Mouse (Mus musculus) heart, embryonic 16.5 days (tissue): ENCODE measurements around the gene Mettl8. TPM values are rescaled to one million over a fixed set of nuclear protein-coding genes. Genes with fewer than 3 reads are reported as not detected.
A peak's percentile ranks its signal among the peaks of the same experiment; 100 is the strongest.

Source experiments
- ATAC-seq: fragments of 200-750 bp; cut with Nextera tagmentation; replicated peaks from 2 replicates; pipeline ENCODE4 v1.8.0; 2017; ENCODE audit warnings: moderate number of reproducible peaks; ENCODE audit not compliant: insufficient read depth, low FRiP score; ENCODE audit errors: extremely low read depth
- H3K27ac ChIP-seq: fragments of 300-500 bp; sonication (generic); 2 replicates; pipeline ENCODE4 v1.5.1; 2014; ENCODE audit warnings: mild to moderate bottlenecking, low read length, control low read depth, moderate library complexity
- H3K27me3 ChIP-seq: fragments of 300-500 bp; sonication (generic); 2 replicates; pipeline ENCODE4 v1.6.1; 2014; ENCODE audit warnings: low read length, mixed read lengths; ENCODE audit not compliant: control insufficient read depth, insufficient read depth
- H3K36me3 ChIP-seq: fragments of 300-500 bp; sonication (generic); 2 replicates; pipeline ENCODE4 v1.6.1; 2014; ENCODE audit not compliant: control insufficient read depth, insufficient read depth
- H3K4me1 ChIP-seq: fragments of 300-500 bp; sonication (generic); 2 replicates; pipeline ENCODE4 v1.6.1; 2014; ENCODE audit warnings: low read length, mixed read lengths; ENCODE audit not compliant: control insufficient read depth, insufficient read depth
- H3K4me2 ChIP-seq: fragments of 300-500 bp; sonication (generic); 2 replicates; pipeline ENCODE4 v1.6.1; 2014; ENCODE audit warnings: low read depth, mild to moderate bottlenecking, control low read depth, low read length
- H3K4me3 ChIP-seq: fragments of 300-500 bp; sonication (generic); 2 replicates; pipeline ENCODE4 v1.5.1; 2014; ENCODE audit warnings: mild to moderate bottlenecking, control low read depth, low read length
- H3K9ac ChIP-seq: fragments of 300-500 bp; sonication (generic); 2 replicates; pipeline ENCODE4 v1.6.1; 2014; ENCODE audit warnings: low read length, control low read depth
- H3K9me3 ChIP-seq: fragments of 300-500 bp; sonication (generic); replicated peaks from 2 replicates; pipeline ENCODE4 v1.6.1; 2016; ENCODE audit warnings: low read length; ENCODE audit not compliant: control insufficient read depth
- WGBS: fragments of 180-500 bp; shearing (Covaris S2); extraction: QIAGEN DNeasy Blood & Tissue Kit; methylation state at CpG from one replicate; pipeline ENCODE4 v1.1.7; 2014; 5-methylcytosine and 5-hydroxymethylcytosine counted together
- polyA plus RNA-seq: library from polyadenylated mRNA; unstranded; fragments of >200 nt; fragmentation: Nextera tagmentation; extraction: Ambion mirVana; gene quantifications from 2 replicates; pipeline ENCODE4 v1.2.1, GENCODE M21; 2015

The Mettl8 gene
- polyA plus RNA-seq, 1 experiment from 2014 or later, result 15.1 TPM

DNA sequence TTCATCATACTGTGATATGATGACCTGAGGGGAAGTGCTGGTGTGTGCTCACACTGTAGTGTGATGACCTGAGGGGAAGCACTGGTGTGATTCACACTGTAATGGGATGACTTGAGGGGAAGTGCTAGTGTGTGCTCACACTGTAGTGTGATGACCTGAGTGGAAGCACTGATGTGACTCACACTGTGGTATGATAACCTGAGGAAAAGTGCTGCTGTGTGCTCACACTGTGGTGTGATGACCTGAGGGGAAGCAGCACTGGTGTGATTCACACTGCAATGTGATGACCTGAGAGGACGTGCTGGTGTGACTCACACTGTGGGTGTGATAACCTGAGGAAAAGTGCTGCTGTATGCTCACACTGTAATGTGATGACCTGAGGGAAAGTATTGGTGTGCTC is 52.9 kb downstream of the Mettl8 start:
- H3K4me1 ChIP-seq, result peaks cover 7% of the 10 kb centered on the region; the same call in 1 of the 2 replicates
- no peak overlapping the region for H3K9ac ChIP-seq
- ATAC-seq, result no peak
- no peak overlapping the region for H3K4me3 ChIP-seq
- 0 out of 2 replicates have a peak, but pooled peaks cover 2% of the 10 kb centered on the region for H3K9me3 ChIP-seq
- no peak overlapping the region for H3K27ac ChIP-seq
- no peak overlapping the region for H3K4me2 ChIP-seq
- WGBS, result 62% methylated on average over 1 of the region's 1 CpGs
- no peaks in the 10 kb centered on the region for H3K36me3 ChIP-seq
- no peaks in the 10 kb centered on the region for H3K27me3 ChIP-seq

DNA sequence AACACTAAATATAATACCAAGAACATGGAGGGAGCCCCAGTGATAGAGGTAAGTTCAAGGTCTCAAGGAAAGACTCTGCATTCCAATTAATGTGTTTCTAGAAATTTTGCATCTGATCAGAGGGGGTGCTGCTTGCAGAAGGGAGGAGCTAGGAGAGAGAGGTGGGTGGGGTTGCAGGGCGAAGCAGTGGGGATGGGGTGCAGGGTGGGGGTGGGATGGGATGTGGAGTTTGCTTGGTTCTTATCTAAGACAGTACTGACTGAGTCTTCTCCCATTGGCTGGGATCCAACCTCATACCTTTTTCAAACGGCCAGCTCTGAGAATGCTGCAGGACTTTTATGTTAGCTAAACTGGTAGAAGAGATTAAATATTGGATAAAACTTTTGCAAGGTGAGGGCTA is 56.6 kb downstream of the Mettl8 start:
- H3K4me2 ChIP-seq, result no peak overlapping the region
- H3K27ac ChIP-seq, result no peak overlapping the region
- H3K36me3 ChIP-seq, result no peaks in the 10 kb centered on the region
- no peak overlapping the region for H3K9ac ChIP-seq
- no peaks in the 10 kb centered on the region for H3K4me1 ChIP-seq
- 41% methylated on average over 2 of the region's 2 CpGs for WGBS
- no peak for ATAC-seq
- H3K4me3 ChIP-seq, result no peak overlapping the region
- H3K27me3 ChIP-seq, result no peaks in the 10 kb centered on the region
- H3K9me3 ChIP-seq, result no peaks in the 10 kb centered on the region

DNA sequence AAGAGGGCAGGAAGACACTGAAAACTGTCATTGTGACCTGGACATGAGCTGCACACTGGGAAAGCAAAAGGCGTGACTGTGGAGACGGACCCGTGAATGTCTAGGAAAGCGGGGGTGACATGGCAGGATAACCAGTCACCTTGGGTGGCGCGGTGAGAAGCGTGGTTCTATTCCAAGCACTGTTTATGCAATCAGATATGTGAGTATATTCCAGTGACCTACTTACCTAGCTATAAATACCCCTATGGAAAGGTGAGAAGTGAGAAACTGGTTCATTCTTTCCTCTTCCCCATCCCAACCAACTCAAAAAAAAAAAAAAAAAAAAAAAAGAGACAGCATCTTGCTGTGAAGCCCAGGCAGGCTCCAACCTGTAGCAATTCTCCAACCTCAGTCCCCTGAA is 58.9 kb downstream of the Mettl8 start:
- ATAC-seq, result no peak
- Histone ChIP-seq H3K9me3 (no peaks in the 10 kb centered on the region), H3K4me3 (no peak overlapping the region), H3K36me3 (no peaks in the 10 kb centered on the region), H3K9ac (no peak overlapping the region), H3K27me3 (no peaks in the 10 kb centered on the region), H3K27ac (peak overlapping the region; percentile 15; the same call in 1 of the 2 replicates), H3K4me2 (no peak overlapping the region), H3K4me1 (no peaks in the 10 kb centered on the region)
- WGBS, result 65% methylated on average over 7 of the region's 7 CpGs

DNA sequence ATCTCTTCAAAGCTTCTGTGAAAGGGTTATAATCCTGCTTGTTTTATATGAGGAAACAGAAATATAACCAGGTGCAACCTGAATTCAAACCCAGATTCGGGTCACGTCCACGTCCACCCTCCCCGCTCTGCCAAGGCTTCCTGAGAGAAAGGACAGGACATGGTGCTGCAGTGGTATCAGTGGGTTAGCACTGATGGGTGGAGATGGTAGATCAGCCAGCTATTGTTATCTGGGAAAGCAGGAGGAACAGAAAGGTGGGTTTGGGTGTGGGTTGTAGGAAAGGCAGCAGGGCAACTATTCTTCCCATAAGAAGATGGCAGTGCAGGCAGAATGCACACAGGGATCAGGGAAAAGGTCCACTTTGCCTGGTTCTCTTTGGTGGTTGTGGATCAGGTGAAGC is 59.5 kb downstream of the Mettl8 start:
- 96% methylated on average over 4 of the region's 4 CpGs for WGBS
- no peak for ATAC-seq
- H3K36me3 ChIP-seq, result no peaks in the 10 kb centered on the region
- H3K4me3 ChIP-seq, result no peak overlapping the region
- H3K4me1 ChIP-seq, result no peaks in the 10 kb centered on the region
- no peaks in the 10 kb centered on the region for H3K27me3 ChIP-seq
- H3K4me2 ChIP-seq, result no peak overlapping the region
- H3K9me3 ChIP-seq, result no peaks in the 10 kb centered on the region
- no peak overlapping the region for H3K27ac ChIP-seq
- H3K9ac ChIP-seq, result no peak overlapping the region

DNA sequence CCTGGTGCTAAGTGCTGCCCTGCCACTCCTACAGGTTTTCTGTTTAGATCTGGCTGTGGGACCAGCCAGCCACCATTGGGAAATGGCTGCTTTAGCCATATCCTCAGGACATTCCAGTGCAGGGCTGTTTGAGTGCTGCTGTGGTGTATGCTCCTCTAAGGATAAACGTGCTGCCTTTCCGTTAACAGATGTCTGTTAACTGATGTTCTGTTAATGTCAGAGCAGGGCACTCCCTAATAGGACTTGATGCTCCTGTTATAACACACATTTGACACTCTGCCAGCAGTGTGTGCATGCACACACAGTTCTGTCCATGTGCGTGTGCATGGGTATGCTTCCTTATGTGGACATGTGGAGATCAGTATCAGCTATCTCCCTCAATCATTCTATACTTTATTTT is 61.6 kb downstream of the Mettl8 start:
- ATAC-seq, result no peak
- Histone ChIP-seq H3K9me3 (no peaks in the 10 kb centered on the region), H3K4me3 (no peak overlapping the region), H3K4me2 (no peak overlapping the region), H3K9ac (no peak overlapping the region), H3K27ac (no peak overlapping the region), H3K4me1 (peaks cover 13% of the 10 kb centered on the region), H3K36me3 (no peaks in the 10 kb centered on the region), H3K27me3 (no peaks in the 10 kb centered on the region)
- WGBS, result 63% methylated on average over 3 of the region's 3 CpGs

DNA sequence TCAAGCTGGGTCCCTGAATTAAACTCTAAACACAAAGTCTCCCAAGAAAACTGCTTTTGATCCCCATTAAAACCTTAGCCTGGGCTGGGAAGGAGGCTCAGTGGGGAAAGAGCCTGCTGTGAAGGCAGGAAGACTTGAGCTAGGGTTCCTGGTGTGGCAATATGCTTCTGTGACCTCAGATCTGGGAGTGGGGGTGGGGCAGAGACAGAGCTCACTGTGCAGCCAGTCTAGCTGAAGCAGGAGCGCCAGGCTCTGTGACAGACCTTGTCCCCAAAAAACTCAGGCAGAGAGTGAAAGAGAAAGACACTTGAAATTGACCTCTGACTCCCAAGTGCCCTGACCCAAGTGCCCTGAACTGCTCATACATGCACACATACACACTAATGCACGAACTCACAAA is 62.7 kb downstream of the Mettl8 start:
- Histone ChIP-seq H3K4me1 (peaks cover 15% of the 10 kb centered on the region), H3K36me3 (no peaks in the 10 kb centered on the region), H3K27me3 (no peaks in the 10 kb centered on the region), H3K4me2 (no peak overlapping the region), H3K4me3 (no peak overlapping the region), H3K9ac (no peak overlapping the region), H3K9me3 (no peaks in the 10 kb centered on the region), H3K27ac (no peak overlapping the region)
- 72% methylated on average over 2 of the region's 2 CpGs for WGBS
- no peak for ATAC-seq

DNA sequence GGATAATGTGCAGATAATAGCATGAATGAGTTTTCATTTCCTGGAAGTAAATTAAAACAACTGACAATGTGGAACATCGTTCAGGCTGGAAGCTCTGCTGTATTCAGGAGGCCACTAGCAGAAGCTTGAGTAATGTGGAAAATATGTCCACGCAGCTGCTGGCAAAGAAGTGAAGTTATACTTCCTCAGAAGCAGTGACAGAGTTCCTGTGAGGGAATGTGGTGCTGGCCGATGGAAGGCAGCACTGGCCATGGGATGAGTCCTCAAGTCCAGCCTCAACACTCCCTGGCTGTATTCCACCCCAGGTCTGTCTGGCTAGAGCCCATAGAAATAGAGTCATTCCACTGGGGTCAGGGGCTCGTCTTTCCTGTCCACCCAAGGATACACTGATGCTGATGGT is 65.2 kb downstream of the Mettl8 start:
- H3K4me2 ChIP-seq, result peak overlapping the region; percentile 69; the same call in 1 of the 2 replicates
- H3K4me3 ChIP-seq, result no peak overlapping the region
- H3K4me1 ChIP-seq, result peaks cover 15% of the 10 kb centered on the region
- peak overlapping the region; percentile 58 for H3K9ac ChIP-seq
- H3K27ac ChIP-seq, result peak overlapping the region; percentile 92
- H3K9me3 ChIP-seq, result no peaks in the 10 kb centered on the region
- no peaks in the 10 kb centered on the region for H3K36me3 ChIP-seq
- ATAC-seq, result 0 out of 2 replicates have a peak, but pooled peaks have one; percentile 15
- WGBS, result 20% methylated on average over 4 of the region's 4 CpGs
- no peaks in the 10 kb centered on the region for H3K27me3 ChIP-seq

DNA sequence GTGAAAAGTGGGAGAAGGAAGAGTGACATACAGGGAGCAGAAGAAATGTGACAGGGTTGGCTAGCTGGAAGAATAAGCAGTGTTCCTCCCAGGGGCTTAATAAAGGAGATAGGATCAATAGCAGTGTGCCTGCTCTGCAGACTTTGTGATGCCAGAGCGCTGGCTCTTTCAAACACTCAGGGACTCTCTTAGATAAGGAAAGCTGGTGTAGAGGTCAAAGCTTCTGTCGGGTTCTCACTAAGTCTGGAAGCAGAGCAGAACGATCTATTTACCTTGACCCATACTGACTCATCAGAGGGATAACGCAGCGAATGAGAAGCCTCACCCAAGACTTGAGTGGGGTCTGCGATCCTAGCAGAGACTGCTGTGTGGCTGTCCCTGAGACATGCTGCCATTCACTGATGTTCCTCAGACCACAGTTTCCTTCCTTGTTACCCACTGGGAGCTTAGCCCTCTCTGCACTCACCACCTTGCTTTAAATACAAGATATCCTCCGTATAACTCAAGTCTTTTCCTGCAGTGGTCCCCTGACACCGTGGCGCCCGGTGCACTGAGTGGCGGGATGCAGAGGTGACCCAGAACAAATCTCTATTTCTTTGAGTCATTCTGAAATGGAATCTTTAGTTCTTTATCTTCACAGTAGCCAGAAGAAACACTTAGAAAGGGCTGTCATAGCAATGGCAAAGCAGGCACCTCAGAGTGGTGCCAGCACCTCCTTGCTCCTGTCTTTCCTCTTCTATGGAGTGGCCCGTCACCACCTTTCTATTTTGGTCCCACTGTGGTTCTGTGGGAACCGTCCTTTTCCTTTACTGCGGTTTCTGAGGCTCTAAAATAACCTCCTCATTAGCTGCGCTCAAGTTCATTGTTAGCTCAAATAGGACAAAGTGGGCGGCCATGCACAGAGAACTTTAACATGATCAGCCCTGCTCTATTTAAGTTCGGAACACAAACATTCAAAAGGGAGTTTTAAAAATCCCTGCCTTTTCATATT is 65.9 kb downstream of the Mettl8 start:
- Histone ChIP-seq H3K27me3 (no peaks in the 10 kb centered on the region), H3K4me2 (peak overlapping the region; percentile 69), H3K9ac (peak overlapping the region; percentile 55), H3K9me3 (no peaks in the 10 kb centered on the region), H3K36me3 (no peaks in the 10 kb centered on the region), H3K4me1 (peaks cover 15% of the 10 kb centered on the region), H3K4me3 (peak overlapping the region; percentile 36), H3K27ac (peak overlapping the region; percentile 92)
- peak; percentile 95 for ATAC-seq
- WGBS, result 21% methylated on average over 17 of the region's 17 CpGs

DNA sequence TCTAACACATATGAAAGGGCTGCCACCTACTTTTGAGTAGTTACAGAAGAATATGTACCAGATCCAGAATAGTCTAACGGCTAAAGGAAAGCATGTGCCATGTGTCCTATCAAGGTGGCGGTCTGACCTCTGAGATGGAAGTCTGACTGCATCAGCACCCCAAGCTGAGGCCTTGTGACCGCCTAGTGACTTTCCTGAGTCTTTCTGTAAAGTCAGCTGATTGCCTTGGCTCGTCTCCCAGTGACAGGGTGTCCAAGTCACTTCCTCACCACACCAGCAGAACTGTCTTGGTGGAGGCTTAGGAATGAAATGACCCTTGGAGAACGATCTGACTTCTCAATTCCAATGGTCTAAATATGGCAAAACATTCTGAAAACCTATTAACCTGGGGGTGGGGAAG is 77.1 kb downstream of the Mettl8 start:
- Histone ChIP-seq H3K27me3 (no peaks in the 10 kb centered on the region), H3K9me3 (no peaks in the 10 kb centered on the region; the same call in 1 of the 2 replicates), H3K36me3 (peaks cover 3% of the 10 kb centered on the region; the same call in 1 of the 2 replicates), H3K4me2 (no peak overlapping the region), H3K9ac (no peak overlapping the region), H3K4me3 (no peak overlapping the region), H3K4me1 (peaks cover 4% of the 10 kb centered on the region; the same call in 1 of the 2 replicates), H3K27ac (no peak overlapping the region)
- 0 out of 2 replicates have a peak, but pooled peaks have one; percentile 45 for ATAC-seq
- WGBS, result 52% methylated on average over 5 of the region's 5 CpGs
